13 mouse cellular contexts compared by ENCODE assay signal in the genomic region with DNA sequence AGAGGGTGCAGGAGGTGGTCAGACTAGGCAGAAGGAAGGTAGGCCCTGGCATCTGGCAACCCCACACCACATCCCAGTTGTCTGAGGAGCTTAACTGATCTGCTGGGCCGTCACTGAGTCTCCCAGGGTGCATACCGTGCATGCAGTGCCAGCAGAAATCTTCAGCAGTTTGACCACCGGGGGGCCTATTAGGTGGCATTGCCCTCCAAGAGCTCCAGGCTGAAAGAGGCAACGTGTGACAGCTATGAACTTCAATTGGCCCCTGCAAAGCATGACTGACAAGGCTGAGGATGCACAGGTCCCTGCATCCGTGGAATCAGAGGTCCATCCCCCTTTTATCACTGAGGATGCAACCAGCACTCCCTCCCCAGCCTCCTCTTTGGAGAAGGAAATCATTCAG.
A peak's percentile ranks its signal among the peaks of the same experiment; 100 is the strongest.
DNase-seq lines count a peak whose midpoint lies in the region; ATAC-seq and TF ChIP-seq lines count a peak whose summit lies in the region.
"Had no signal": no experiment of that assay in that cellular context is flagged by ENCODE, and none has a peak within 500 bp of the region (broad histone marks: within the 10 kb centered on the region; RNA-seq: fewer than 3 reads in every experiment).

No protein-coding gene starts in this region.

- TF ChIP-seq POLR2A in heart, adult 2 months (IDR thresholded peaks at IDR 0.05; ENCODE audit: insufficient read depth, low read depth, low read length), result no peak

- no peaks in the 10 kb centered on the region for H3K27me3 ChIP-seq in heart, adult 2 months (ENCODE audit: control insufficient read depth, insufficient read depth, low read length)
- H3K27me3 ChIP-seq in liver, postnatal 0 days (ENCODE audit: insufficient read depth, low read length), result no peaks in the 10 kb centered on the region
- no peaks in the 10 kb centered on the region for H3K27me3 ChIP-seq in liver, embryonic 11.5 days (replicated peaks; ENCODE audit: control insufficient read depth, insufficient read depth, low read length)
- H3K27me3 ChIP-seq: forebrain, embryonic 12.5 days; heart, embryonic 12.5 days; liver, embryonic 15.5 days had no signal

- intact Hi-C loops in heart, adult 2 months (cut with DNase I), result no loop called here
- intact Hi-C loops in heart, postnatal 36 days (cut with DNase I), result no loop called here

- no peak overlapping the region for H3K9ac ChIP-seq in heart, adult 2 months (ENCODE audit: low read depth, low read length)
- H3K9ac ChIP-seq in liver, postnatal 0 days (replicated peaks), result no peak overlapping the region
- no peak overlapping the region for H3K9ac ChIP-seq in liver, embryonic 11.5 days (ENCODE audit: low read depth, low read length)
- H3K9ac ChIP-seq: forebrain, embryonic 12.5 days; heart, embryonic 12.5 days; liver, embryonic 15.5 days had no signal

- H3K9me3 ChIP-seq in liver, postnatal 0 days (ENCODE audit: low read length), result no peaks in the 10 kb centered on the region
- no peaks in the 10 kb centered on the region for H3K9me3 ChIP-seq in liver, embryonic 11.5 days (ENCODE audit: control insufficient read depth, low read length)
- H3K9me3 ChIP-seq: forebrain, embryonic 12.5 days; heart, embryonic 12.5 days; liver, embryonic 15.5 days had no signal

- H3K79me2 ChIP-seq in heart, adult 2 months (replicated peaks; ENCODE audit: control insufficient read depth, insufficient read depth, low read length), result no peaks in the 10 kb centered on the region

- no peak for DNase-seq in heart, adult 2 months
- no peak for DNase-seq in heart, postnatal 36 days
- no peak for DNase-seq in liver, postnatal 0 days
- DNase-seq in liver, embryonic 11.5 days (ENCODE audit: low spot score), result no peak
- peak; percentile 57 for DNase-seq in thymus, postnatal 4 days
- no peak for DNase-seq in thymus, adult 18-20 months
- no peak for DNase-seq in ovary, postnatal 10 days (ENCODE audit: low spot score)
- DNase-seq: cerebellum, postnatal 25 days; spleen, adult 18-20 months had no signal

- TF ChIP-seq EP300 in heart, adult 2 months (IDR thresholded peaks at IDR 0.05; ENCODE audit: insufficient read depth, low read depth, low read length), result no peak
- no peak for TF ChIP-seq EP300 in liver, postnatal 0 days (IDR thresholded peaks at IDR 0.05; ENCODE audit: low read depth)

- no peak for ATAC-seq in liver, postnatal 0 days
- no peak for ATAC-seq in liver, embryonic 11.5 days (replicated peaks; ENCODE audit: low FRiP score)

- 63% methylated on average over 5 of the region's 5 CpGs for WGBS in heart, adult 2 months
- 53% methylated on average over 5 of the region's 5 CpGs for WGBS in liver, postnatal 0 days (ENCODE audit: insufficient replicate concordance)
- 53% methylated on average over 5 of the region's 5 CpGs for WGBS in liver, embryonic 11.5 days

- no peak overlapping the region for H3K4me3 ChIP-seq in heart, adult 2 months
- no peak overlapping the region for H3K4me3 ChIP-seq in liver, postnatal 0 days (ENCODE audit: low read depth, low read length)
- H3K4me3 ChIP-seq in liver, embryonic 11.5 days (ENCODE audit: low read depth, low read length), result no peak overlapping the region
- H3K4me3 ChIP-seq: forebrain, embryonic 12.5 days; heart, embryonic 12.5 days; left cerebral cortex, adult 2 months; liver, embryonic 15.5 days had no signal

- peak; percentile 20; the same call in 1 of the 2 replicates for TF ChIP-seq CTCF in heart, adult 2 months (IDR thresholded peaks at IDR 0.05)
- 0 out of 2 replicates have a peak, but pooled peaks have one; percentile 10 for TF ChIP-seq CTCF in liver, postnatal 0 days (IDR thresholded peaks at IDR 0.05; ENCODE audit: low read depth)

- no peaks in the 10 kb centered on the region for H3K4me1 ChIP-seq in heart, adult 2 months (ENCODE audit: control insufficient read depth, insufficient read depth, low read length)
- H3K4me1 ChIP-seq in liver, postnatal 0 days (ENCODE audit: insufficient read depth), result no peaks in the 10 kb centered on the region
- no peaks in the 10 kb centered on the region for H3K4me1 ChIP-seq in liver, embryonic 11.5 days (replicated peaks; ENCODE audit: control insufficient read depth, insufficient read depth, low read length)
- H3K4me1 ChIP-seq: heart, embryonic 12.5 days; liver, embryonic 15.5 days had no signal

- no peak overlapping the region for H3K27ac ChIP-seq in heart, adult 2 months
- H3K27ac ChIP-seq in liver, postnatal 0 days (ENCODE audit: low read depth), result no peak overlapping the region
- H3K27ac ChIP-seq in liver, embryonic 11.5 days (ENCODE audit: low read depth, low read length), result no peak overlapping the region
- H3K27ac ChIP-seq: forebrain, embryonic 12.5 days; left cerebral cortex, adult 2 months; liver, embryonic 15.5 days had no signal

- no peaks in the 10 kb centered on the region for H3K36me3 ChIP-seq in heart, adult 2 months (ENCODE audit: control insufficient read depth, insufficient read depth, low read length)
- H3K36me3 ChIP-seq in liver, postnatal 0 days (replicated peaks; ENCODE audit: insufficient read depth, low read length), result no peaks in the 10 kb centered on the region
- H3K36me3 ChIP-seq in liver, embryonic 11.5 days (ENCODE audit: control insufficient read depth, insufficient read depth, low read length), result no peaks in the 10 kb centered on the region
- H3K36me3 ChIP-seq: forebrain, embryonic 12.5 days; heart, embryonic 12.5 days; liver, embryonic 15.5 days had no signal

- H3K4me2 ChIP-seq in liver, postnatal 0 days (ENCODE audit: low read depth, low read length), result no peak overlapping the region
- no peak overlapping the region for H3K4me2 ChIP-seq in liver, embryonic 11.5 days
- H3K4me2 ChIP-seq: forebrain, embryonic 12.5 days; heart, embryonic 12.5 days; liver, embryonic 15.5 days had no signal
